Mouse (Mus musculus): ENCODE data around the gene Nr1h2. TPM values are rescaled to one million over a fixed set of nuclear protein-coding genes. Genes with fewer than 3 reads are reported as not detected.

The Nr1h2 gene
- total RNA-seq (2021) = 10 to 100 TPM; 90.7 to 91.0 TPM
- long read RNA-seq, experiment 1, transcript Nr1h2-201 (10 exons, 1,999 nt) = minor isoform, 21 of 148 reads
- long read RNA-seq, experiment 1, transcript Nr1h2-203 (10 exons, 1,988 nt) = major isoform, 22 of 148 reads
- long read RNA-seq, experiment 1, transcript Nr1h2-202 (10 exons, 1,948 nt) = minor isoform, 14 of 148 reads
- long read RNA-seq, experiment 1, partial matches to known transcripts = 52 of 148 reads
- long read RNA-seq, experiment 1, other reads (novel, unspliced or antisense) = 32 of 148 reads
- long read RNA-seq, experiment 2, transcript Nr1h2-201 (10 exons, 1,999 nt) = major isoform, 29 of 106 reads
- long read RNA-seq, experiment 2, transcript Nr1h2-202 (10 exons, 1,948 nt) = minor isoform, 16 of 106 reads
- long read RNA-seq, experiment 2, transcript Nr1h2-203 (10 exons, 1,988 nt) = minor isoform, 22 of 106 reads
- long read RNA-seq, experiment 2, partial matches to known transcripts = 11 of 106 reads
- long read RNA-seq, experiment 2, other reads (novel, unspliced or antisense) = 27 of 106 reads

GRCm38 (mm10) chr7:44553826-44554225 is at the start of gene Nr1h2:
TSS of gene Nr1h2 (minus strand) at chr7:44553951.
- peak; percentile 97 for DNase-seq

DNA sequence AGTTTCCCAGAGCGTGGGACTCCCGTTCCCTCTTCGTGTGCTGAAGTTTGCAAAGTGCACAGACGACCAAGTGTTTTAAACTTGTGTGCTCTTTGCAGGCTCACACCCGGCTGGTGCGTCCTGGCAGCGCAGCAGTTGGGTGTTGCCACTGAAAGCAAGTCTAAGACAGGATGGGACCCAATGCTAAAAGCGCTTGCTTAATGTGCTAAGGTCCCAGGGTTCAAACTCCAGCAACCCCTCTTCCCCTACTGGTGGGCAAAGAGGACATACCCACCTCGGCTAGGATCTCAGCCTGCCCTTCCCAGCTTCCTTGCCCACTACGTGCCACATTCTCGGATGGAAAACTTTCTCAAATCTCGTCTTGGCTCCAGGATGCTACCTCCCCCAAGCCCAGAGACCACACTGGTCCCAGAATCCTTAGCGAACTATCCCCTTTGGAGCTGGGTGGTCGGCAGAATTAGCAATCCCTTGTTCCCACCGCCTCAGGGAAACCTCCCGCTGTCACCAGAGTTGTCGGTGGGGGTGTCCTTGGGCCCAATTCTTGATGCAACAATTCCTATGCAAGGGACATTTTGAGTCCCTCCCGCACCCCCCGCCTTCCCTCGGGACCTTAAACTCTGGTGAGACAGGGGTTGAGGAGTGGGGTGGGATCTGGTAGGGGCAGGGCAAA is 49.6 kb upstream of the Nr1h2 start:
- DNase-seq = no peak

DNA sequence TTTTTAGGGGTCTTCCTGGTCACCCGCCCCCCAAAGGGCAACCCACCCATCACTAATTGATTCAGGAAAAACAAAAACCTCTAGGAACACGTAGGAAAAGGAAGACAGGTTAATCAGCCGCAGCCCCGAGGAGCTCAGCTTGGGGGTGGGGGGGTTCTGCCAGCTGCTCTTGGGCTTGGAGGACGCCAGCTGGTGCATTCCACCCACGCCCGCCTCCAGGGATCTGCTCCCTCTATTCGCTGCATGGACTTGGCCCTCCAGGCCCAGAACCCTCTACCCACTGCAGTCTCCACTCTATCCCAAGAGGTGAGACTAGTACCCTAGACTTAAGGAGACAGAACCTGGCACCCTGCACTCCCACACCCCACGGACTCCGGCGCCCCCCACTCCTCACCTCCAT is 48.7 kb upstream of the Nr1h2 start:
- no peak for DNase-seq

DNA sequence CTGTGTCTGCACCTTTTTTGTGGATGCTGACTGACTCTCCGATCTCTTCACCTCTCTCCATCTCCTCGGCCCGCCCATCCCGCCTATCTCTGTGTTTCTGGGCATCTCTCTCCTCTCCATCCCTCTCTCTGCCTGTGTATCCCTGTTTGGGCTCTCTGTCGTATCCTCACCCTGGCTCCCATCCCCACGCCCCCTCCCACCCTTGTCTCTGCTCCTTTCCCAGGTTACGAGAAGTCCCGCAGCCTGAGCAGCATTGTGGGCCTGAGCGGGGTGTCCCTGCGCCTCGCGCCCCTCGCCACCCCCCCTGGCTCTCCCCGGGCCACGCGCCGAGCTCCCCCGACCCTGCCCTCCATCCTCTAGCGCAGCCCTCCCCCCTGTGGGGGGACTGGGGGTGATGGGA is 47.9 kb upstream of the Nr1h2 start:
- DNase-seq = no peak

- no peak for DNase-seq
Observed at GRCm38 (mm10) chr7:44600691-44601262, 47.0 kb upstream of the Nr1h2 start.

DNA sequence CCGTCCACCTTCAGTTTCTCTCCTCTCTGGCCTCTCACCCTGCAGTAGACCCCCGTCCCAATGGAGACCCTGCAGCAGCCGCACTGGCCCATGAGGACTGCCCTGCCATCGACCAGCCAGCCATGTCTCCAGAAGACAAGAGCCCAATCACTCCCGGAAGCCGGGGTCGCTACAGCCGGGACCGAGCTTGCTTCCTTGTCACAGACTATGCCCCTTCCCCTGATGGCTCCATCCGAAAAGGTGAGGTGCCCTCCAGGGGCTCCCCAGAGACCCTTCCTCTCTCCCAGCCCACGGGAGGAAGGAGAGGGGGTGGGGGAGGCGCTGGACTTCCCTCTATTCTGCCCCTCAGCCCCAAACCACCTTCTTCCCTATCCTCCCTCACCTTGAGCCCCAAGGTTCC is 44.6 kb upstream of the Nr1h2 start:
- no peak for DNase-seq

DNA sequence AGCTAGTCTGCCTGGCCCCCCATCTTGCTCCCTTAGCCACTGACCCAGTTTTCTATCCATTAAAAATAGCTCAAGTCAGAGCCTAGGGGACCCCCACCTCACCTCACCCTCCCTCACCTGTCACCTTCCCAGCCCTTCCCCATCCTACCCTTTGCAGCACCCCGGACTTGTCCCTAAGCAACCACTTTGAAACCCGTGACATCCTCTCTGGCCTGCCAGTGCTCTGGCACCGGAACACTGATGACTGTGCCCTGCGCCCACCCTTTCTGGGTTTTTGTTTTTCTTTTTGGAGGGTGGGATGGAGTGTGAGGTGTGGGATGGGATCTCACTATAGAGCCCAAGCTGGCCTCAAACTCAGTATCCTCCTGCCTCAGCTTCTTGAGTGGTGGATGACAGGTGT is 43.9 kb upstream of the Nr1h2 start:
- no peak for DNase-seq

DNA sequence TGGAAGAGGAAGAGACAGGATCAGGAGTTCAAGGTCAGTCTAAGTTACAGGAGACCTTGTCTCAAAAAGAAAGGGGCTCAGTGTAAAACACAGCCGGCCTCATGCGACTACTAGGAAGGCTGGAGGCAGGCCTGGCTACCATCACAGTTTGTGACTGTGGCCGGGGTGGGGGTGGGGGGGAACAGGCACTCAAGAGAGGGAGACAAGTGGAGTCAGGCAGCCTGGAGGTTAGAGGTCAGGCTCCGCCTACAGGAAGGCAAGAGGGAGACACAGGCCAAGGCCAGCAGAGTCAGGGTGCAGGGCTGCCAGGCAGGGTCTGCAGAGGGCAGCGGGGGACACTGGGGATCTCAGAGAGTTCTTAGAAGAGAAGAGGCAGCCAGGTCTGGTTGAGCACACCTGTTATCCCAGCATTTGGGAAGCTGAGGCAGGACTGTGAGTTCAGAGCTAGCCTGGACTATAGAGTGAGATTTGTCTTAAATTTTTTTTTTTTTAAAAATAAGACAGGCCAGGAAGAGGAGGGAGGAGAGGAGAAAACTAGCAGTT is 43.3 kb upstream of the Nr1h2 start:
- no peak for DNase-seq

GRCm38 (mm10) chr7:44596051-44596450 is 42.3 kb upstream of the Nr1h2 start:
- DNase-seq = no peak

- no peak for DNase-seq
Observed at GRCm38 (mm10) chr7:44595131-44595561, 41.4 kb upstream of the Nr1h2 start.

DNA sequence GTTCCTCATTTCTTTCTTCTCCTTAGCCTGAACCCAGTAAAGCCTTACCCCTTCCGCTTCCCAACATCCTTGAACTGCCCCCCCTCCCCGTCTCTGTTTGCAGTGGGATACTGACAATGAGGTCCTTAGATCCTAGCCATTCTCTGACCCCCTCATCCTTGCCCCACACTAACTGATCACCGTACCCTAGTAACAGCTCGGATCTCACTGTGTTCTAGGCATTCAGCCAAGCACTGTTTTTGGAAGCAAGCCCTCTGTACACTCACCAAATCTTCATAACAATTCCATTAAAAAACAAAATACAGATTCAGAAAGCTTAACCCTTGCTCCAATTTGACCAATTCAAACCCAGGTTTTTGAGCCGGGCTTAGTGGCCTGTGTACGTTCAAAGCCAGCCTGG is 40.5 kb upstream of the Nr1h2 start:
- DNase-seq = peak; percentile 47

- peak; percentile 94 for DNase-seq
Observed at GRCm38 (mm10) chr7:44593775-44594174, 40.0 kb upstream of the Nr1h2 start.

GRCm38 (mm10) chr7:44593051-44593450 is 39.3 kb upstream of the Nr1h2 start:
- no peak for DNase-seq

GRCm38 (mm10) chr7:44591348-44592116 is 37.8 kb upstream of the Nr1h2 start:
- DNase-seq = no peak

GRCm38 (mm10) chr7:44590402-44591347 is 36.9 kb upstream of the Nr1h2 start, which contains the start of gene Kcnc3:
TSS of gene Kcnc3 (plus strand) at chr7:44590664.
- peak; percentile 90 for DNase-seq

DNA sequence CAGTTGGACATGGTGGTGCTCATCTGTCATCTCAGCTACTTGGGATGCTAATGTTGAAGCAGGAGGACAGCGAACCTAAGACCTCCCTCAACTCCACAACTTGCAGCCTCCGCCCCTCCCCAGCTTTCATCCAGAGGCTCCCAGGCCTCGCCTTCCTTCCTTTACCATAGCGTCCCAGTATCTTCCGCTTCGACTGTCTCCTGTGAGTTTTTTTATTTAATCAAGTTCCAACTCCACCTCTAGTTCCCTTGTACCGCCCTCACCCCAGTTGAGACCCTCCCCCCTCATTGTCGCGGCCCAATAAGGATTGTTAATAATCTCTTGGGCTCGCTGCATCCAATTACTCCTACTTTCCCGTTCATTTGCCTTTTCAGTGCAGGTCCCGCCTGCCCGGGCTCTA is 36.2 kb upstream of the Nr1h2 start:
- no peak for DNase-seq

DNA sequence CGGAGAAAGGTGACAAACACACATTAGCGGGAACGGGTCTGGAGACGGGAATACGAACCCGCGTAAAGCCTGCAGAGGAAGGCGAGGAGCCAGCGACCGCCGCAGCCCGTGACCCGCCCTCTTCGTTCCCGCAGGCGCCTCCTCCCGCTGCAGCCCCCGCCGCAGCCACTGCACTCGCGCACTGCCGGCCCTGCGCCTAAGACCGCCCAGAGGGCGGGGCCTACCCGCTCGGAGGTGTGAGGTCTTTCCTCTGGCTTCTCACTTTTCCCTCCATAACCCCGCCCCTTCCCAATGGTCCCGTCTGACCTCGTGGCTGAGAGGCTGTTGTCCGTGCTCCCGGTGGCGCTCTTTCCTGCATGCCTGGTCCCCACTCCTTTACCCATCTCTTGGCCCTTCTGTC is 35.4 kb upstream of the Nr1h2 start:
- DNase-seq = peak; percentile 72

- DNase-seq = no peak
Observed at GRCm38 (mm10) chr7:44588338-44588737, 34.6 kb upstream of the Nr1h2 start.

- DNase-seq = no peak
Observed at GRCm38 (mm10) chr7:44587676-44588075, 33.9 kb upstream of the Nr1h2 start.

DNA sequence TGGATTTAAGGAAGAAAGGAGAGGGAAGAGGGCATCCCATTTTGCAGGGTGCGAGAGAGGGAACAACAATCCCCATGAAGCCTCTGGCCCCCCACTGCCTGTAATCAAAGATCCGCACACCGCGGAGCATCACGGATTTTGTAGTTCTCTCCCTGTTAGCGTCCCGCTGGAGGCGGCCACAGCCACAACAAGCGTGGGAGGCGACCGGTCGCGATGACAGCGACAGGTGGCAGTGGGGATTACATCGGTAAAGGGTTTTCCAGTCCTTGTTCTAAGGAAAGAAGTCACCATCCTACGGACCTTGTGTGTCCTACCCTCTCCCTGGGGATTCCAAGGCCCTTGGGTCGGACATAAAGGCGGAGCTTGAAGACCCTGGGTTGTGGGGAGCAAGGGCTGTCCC is 33.2 kb upstream of the Nr1h2 start:
- peak; percentile 59 for DNase-seq

DNA sequence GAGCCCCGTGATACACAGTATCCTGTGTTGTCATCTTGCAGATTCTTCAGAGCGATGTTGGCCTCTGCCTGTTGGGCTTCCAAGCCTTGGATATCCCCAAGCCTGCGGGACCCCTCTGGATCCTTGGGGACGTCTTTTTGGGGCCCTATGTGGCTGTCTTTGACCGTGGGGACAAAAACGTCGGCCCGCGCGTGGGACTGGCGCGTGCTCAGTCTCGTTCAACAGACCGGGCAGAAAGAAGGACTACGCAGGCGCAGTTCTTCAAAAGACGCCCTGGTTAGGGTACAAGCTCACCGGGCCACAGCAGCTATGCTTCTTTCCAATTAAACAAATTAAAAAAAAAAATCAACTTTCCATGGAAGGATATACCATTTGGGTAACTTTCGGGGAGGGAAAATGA is 32.8 kb upstream of the Nr1h2 start:
- no peak for DNase-seq

All from adrenal gland, postnatal 10 days (tissue).